Mouse (Mus musculus) left cerebral cortex, adult 11 months (tissue): ENCODE results near the gene Ecpas.

ENCODE experiments used
- DNase-seq: peaks from one replicate; pipeline ENCODE4 v3.0.0; 2022; ENCODE audit warnings: low spot score

Ecpas gene

GRCm38 (mm10) chr4:58912629-58913335 lies at the start of gene Ecpas:
Gene Ecpas (minus strand): TSS chr4:58912749.
- DNase-seq, result peak; percentile 52

GRCm38 (mm10) chr4:58961719-58962118 lies 49.2 kb upstream of the Ecpas start:
- DNase-seq, result no peak

GRCm38 (mm10) chr4:58952630-58953029 lies 40.1 kb upstream of the Ecpas start:
- DNase-seq, result no peak

DNA sequence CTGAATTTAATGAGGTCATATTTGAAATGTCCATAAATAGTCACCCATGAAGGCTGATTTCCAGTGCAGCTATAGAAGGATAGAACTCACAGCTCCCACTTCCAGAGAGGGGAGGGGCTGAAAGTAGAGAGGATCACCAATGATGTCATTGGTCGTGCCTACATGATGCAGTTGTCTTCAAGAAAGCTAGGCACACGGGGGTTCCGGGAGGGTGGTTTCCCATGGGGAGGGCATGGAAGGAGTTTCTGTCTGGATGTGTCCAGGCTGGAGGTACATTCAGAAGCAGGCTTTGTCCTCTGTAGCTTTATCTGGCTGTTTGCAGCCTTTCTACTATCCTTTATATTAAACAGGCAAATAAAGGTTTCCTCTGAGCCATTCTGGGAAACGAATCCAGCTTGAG lies 35.8 kb upstream of the Ecpas start:
- no peak for DNase-seq

DNA sequence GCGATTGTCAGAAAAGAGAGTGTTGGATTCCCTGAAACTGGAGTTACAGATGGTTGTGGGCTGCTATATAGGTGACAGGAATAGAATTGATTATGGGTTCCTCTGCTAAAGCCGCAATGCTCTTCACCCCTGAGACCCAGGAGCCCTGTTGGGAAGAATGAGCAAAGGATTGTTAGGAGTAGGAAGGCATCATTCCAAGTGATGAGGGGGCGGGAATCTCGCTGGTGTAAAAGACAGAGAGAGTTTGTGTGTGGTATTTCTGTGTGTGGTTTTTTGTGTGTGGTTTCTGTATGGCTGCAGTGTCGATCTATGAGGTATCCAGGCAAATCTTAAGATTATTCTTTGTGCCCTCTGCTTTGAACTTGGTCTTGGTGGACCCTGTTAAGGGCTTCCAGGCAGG lies 32.1 kb upstream of the Ecpas start:
- no peak for DNase-seq

- no peak for DNase-seq
Measured at GRCm38 (mm10) chr4:58944206-58944553, 31.6 kb upstream of the Ecpas start.

DNA sequence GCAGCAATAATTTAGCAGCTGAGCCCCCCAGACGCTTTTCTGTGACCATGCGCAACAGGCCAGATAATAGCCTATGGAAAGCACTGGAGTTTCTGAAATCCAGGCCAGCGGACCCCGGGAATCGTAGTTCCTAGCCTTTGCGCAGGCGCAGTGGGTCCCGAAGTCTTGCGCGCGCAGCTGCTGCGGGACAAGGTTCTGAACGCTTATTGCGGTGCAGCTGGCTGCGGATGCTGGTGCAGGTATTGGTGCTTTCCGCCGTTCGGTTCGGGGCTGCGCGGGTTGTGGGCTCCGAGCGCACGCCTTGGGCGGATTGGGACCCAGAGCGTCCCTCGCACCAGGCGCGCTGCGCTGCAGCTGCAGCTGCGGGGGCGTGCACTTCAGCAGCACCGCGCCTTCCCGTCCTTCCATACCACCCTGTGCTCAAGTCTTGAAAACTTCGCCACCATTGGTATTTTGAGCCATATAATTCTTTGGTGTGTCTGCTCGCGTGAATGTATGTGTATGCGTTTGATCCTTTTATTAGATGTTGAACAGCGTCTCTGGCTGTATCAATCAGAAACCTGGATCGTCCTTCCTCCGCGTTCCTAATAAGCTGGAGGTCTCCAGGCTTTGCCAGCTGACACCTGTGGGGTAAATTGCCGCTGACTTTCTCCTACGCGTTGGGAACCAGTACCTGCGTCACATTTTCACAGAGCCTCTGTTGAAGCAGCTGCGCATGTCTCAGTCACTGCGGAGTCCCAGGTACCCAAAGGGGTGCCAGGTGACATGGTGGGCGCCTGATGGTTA lies 31.1 kb upstream of the Ecpas start, which contains the start of gene Zkscan16:
Gene Zkscan16, plus strand, starts transcription at position 209 of the 786 bp plus-strand sequence.
- peak; percentile 84 for DNase-seq

DNA sequence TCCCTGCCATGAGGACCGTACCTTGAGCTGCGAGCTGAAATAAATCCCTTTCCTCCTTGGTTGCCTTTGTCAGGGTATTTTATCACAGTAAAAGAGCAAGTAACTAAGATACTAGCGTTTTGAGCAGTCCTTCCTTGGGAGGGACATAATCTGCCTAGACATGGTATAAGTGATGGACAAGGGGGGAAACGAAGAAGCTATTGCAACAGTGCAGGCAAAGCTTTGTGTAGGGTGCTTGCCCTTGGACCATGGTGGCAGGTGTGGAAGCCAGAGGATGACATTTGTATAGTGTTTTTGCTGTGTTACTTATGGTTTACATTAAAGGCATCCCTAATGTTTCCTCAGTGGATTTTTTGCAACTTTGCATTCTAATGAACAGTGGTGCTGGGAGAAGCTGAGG lies 30.4 kb upstream of the Ecpas start:
- no peak for DNase-seq

DNA sequence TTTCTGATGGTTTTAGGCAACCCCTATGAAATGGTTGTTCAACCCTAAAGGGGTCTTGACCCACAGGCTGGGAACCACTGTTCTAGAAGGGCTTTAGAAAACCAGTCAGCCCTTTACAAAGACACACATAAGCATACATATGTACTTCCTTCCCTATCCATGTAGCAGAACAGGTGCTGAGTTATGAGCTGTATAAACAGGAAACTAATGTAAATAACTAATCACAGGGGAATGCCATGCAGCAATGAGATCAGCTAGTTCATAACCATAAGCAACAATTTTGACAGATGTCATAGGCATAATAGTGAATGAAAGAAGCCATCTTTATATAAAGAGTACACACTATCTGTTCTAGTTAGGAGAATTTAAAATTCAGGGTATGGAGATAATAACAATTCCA lies 29.1 kb upstream of the Ecpas start:
- no peak for DNase-seq

DNA sequence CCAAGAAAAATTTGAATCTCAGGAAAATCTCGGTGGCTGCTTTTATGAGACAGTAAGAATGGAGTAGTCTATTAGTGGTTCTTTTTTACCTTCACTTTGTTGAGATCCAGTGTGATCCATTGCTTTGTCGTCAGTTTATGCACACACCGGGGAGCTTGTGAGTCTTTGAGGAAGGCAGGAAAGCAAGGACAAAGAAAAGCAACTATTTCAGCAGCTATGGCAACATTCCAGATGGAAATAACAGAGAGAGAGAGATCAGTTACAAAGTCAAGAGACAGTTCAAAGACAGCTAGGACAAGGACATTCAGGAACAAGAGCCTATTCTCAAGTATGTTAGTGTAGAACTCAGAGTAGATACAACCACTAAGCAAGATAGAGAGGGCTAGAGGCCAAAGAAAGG lies 23.3 kb upstream of the Ecpas start:
- no peak for DNase-seq

GRCm38 (mm10) chr4:58934746-58935476 lies 22.4 kb upstream of the Ecpas start:
- DNase-seq, result no peak

GRCm38 (mm10) chr4:58934308-58934707 lies 21.8 kb upstream of the Ecpas start:
- no peak for DNase-seq

DNA sequence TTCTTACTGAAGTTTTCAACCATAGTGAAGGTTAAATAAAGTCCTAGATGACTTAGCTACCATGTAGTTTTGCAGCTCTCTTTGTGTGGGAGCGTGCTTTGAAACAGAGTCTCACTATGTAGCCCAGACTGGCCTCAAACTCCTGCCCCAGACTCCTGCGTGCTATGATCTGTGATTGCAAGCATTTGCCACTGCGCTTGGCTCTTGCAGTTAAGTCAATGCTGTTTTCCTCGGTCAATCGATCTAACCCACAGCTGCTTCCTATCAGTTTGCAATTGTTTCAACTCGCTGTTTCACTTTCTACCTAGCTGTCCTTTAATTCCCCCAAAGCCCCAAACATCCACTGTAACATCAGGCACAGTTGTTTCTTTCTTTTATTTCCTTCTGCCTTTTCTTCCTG lies 20.0 kb upstream of the Ecpas start:
- DNase-seq, result no peak

- no peak for DNase-seq
Measured at GRCm38 (mm10) chr4:58927661-58928060, 15.1 kb upstream of the Ecpas start.

DNA sequence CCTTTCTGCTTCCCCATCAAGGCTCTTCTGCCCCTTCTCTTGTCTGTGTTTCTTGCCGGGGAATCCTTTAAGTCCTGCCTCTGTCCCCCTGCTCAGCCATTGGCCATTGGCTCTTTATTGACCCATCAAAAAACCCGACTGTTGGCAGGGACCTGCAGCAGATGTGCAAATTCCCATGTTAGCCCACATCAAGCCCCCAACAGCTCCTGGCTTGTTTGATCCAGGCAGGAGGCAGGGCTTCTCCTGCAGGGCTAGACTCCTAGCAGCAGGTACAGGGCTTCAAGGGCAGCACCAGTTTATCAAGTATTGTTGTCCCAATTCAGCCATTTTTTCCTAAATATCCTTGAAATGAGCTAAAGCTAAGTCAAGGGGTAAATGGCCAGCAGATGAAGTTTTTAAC lies 13.6 kb upstream of the Ecpas start:
- DNase-seq, result no peak

DNA sequence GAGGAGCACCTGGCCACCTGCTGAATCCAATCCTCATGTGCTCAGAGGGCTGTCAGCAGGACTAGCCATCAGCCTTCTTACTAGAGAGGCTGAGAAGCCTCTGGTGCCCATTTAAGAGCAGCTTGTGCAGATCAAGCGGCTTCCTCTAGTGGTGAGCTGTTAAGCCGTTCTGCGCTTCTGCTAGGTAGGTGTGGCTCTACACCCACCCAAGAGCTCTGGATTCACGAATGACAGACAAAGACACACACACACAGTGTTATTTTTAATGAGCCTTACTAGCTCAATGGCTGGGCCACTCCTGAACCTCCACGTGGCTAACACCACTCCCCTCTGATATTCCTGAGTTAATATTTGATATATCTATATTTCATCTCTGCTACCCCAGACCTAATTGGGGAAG lies 13.1 kb upstream of the Ecpas start:
- DNase-seq, result no peak

DNA sequence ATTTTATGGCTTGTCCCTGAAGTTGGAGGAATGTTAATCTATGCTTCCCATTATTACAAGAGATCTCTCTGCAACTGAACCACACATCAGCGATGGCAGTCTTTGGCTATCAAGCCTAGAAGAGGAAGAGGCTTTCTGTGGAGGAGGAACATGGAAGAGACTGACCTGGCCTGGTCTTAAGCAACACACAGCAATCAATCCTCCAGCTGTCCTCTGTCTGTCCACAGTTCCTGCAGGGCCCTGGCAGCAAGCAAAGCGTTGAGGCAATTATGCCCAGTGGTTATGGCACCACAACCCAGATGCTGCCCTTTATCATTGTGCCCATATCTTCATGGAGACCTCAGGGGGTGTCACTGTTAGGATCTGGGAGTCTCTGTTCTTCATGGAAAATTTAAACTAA lies 11.4 kb upstream of the Ecpas start:
- no peak for DNase-seq

DNA sequence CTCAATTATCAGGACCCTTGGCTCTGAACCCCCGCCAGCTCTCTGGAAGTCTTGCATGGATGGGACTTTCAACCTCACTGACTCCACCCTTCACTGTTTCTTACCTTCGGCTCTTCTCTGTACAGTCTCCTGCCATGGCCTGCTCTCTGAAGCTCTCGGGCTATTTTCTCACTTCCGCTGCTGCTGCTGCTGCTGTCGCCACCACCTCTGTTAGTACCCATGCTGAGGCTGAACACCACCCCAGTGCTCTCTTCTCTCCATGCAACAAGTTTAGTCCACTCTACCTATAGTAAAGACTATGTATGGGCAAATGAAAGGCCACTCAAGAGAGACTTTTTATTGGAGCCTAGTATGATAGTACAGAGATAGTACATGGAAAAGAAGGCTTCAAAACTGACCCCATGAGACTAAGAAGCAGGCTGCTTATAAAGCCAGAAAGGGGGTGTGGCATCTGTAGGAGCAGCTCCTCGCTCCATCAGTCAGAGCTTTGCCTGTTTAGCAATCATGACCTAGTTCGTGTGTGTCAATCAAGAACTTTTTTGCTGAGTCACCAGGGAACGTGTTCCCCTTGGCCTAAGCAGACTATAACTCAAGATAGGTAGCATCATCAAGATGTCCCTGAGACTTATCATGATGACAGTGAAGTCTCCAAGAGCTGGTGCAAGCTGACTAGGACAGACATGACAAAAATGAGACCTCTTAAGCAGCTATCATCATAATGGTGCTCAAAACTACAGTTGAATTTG lies 2.7 kb upstream of the Ecpas start:
- no peak for DNase-seq

DNA sequence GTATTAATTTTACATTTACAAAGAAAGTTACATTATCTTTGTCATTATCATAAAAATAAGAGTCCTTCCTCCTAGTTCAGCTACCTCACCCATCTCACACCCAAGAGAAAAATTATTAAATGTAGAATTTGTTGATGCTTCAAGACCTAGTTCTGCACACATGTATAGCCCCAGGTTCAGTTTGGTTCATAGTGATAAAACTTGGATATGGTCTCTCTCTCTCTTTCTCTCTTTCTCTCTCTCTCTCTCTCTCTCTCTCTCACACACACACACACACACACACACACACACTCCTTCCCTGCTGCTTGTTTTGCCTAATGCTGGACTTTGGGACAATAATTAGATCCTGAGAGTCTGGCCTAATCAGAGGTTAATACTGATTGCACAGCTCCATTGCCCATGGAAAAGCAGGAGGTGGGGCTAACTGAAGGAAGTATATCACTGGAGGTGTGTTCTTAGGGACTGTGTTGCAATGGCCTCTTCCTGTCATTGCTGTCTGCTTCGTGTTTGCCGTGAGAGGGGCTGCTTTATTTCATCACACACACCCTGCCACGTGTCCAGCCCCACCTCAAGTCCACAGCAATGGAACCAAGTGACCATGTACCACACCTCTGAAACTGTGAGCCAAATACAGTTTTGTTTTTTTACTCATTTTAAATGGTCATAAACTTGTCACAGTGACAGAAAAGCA lies 932 bp upstream of the Ecpas start:
- DNase-seq, result no peak

DNA sequence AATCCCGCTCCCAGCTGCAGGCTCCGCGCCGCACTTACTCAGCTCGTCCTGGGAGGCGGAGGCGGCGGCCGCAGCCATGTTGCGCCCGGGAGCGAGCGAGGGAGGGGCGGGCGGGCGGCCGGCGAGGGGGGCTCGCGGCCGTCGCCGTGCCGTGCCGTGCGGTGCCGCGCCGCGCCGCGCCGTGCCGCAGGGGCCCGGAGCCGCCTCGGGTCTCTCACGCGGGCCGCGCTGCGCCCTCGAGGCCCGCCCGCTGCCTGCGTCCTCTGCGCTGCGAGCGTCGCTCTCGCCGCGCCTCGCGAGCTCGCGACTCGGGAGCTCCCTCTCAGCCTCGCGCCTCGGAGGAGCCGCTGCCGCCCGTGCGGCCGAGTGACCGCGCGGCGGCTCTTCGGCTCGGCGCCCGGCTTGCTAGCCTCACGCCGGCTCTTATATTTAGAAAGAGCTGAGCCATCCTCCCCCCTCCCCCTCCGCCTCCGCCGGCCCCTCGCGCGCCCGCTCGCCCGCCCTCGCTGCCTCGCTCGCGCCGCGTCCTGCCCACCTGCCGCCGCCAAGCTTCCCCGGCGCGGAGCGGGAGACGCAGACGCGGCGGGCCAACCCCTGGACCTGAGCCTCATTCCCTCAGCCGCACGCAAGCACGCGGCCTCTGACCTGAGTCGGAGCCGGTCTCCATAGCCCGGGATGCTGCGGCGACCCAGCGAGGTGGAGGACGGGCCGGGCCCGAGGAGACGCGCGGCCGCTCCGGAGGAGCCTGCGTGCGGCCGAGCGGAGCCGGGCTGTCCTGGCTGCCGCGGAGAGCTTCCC lies 519 bp downstream of the Ecpas start:
- DNase-seq, result no peak
